Mouse (Mus musculus) forebrain, embryonic 12.5 days (tissue): ENCODE measurements around the gene Abraxas2. TPM values are rescaled to one million over a fixed set of nuclear protein-coding genes. Genes with fewer than 3 reads are reported as not detected.

ENCODE experiments used
- ATAC-seq: fragments of 200-750 bp; cut with Nextera tagmentation; 2 replicates; pipeline ENCODE4 v1.8.0; 2017; ENCODE audit warnings: moderate TSS enrichment; ENCODE audit not compliant: low FRiP score
- H3K27ac ChIP-seq: fragments of 300-500 bp; sonication (generic); 2 replicates; pipeline ENCODE4 v1.5.1; 2016; ENCODE audit warnings: mild to moderate bottlenecking
- H3K27me3 ChIP-seq: fragments of 300-500 bp; sonication (generic); 2 replicates; pipeline ENCODE4 v1.6.1; 2016; ENCODE audit warnings: mild to moderate bottlenecking
- H3K36me3 ChIP-seq: fragments of 300-500 bp; sonication (generic); replicated peaks from 2 replicates; pipeline ENCODE4 v1.6.1; 2016; ENCODE audit warnings: mild to moderate bottlenecking
- H3K4me1 ChIP-seq: fragments of 300-500 bp; sonication (generic); 2 replicates; pipeline ENCODE4 v1.6.1; 2016
- H3K4me2 ChIP-seq: fragments of 300-500 bp; sonication (generic); 2 replicates; pipeline ENCODE4 v1.6.1; 2016; ENCODE audit warnings: mild to moderate bottlenecking, moderate library complexity
- H3K4me3 ChIP-seq: fragments of 300-500 bp; sonication (generic); replicated peaks from 2 replicates; pipeline ENCODE4 v1.5.1; 2016; ENCODE audit warnings: mild to moderate bottlenecking
- H3K9ac ChIP-seq: fragments of 300-500 bp; sonication (generic); 2 replicates; pipeline ENCODE4 v1.6.1; 2016; ENCODE audit warnings: mild to moderate bottlenecking
- H3K9me3 ChIP-seq: fragments of 300-500 bp; sonication (generic); 2 replicates; pipeline ENCODE4 v1.6.1; 2016
- WGBS: fragments of 180-500 bp; shearing (Covaris S2); methylation state at CpG from one replicate; pipeline ENCODE4 v1.1.7; 2016; 5-methylcytosine and 5-hydroxymethylcytosine counted together
- polyA plus RNA-seq: library from polyadenylated mRNA; unstranded; fragments of >200 nt; fragmentation: Nextera tagmentation; extraction: Ambion mirVana; gene quantifications from 2 replicates; pipeline ENCODE4 v1.2.1, GENCODE M21; 2016

Gene Abraxas2
- polyA plus RNA-seq, 1 experiment from 2014 or later: 38.7 TPM

DNA sequence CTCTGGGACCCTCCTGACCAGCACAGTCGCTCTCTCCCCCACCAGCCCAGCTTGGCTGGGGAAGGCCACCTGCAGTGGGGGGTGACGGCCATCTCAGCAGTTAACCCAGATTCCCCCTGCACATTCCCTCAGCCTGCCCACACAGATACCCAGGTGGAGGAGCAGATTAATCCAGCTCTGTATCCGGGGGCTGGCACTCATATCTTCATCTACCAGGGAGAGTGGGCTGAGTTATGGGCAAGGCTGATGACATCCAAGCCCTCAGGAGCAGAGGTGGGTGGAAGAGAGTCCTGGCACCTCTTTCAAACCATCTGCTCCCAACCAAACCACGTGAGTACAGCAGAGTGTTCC, 33.3 kb downstream of the Abraxas2 start:
- WGBS: 61% methylated on average over 4 of the region's 4 CpGs
- no peak for ATAC-seq

GRCm38 (mm10) chr7:132892806-132893205, 33.8 kb downstream of the Abraxas2 start:
- Histone ChIP-seq H3K36me3 (no peaks in the 10 kb centered on the region), H3K4me3 (no peak overlapping the region), H3K4me2 (no peak overlapping the region), H3K9ac (no peak overlapping the region), H3K27me3 (no peaks in the 10 kb centered on the region), H3K27ac (no peak overlapping the region), H3K9me3 (no peaks in the 10 kb centered on the region), H3K4me1 (no peaks in the 10 kb centered on the region)
- ATAC-seq: no peak
- WGBS: 85% methylated on average over 7 of the region's 7 CpGs

More for the DNA sequence above, 33.3 kb downstream of the Abraxas2 start:
- Histone ChIP-seq H3K9ac (no peak overlapping the region), H3K27me3 (no peaks in the 10 kb centered on the region), H3K9me3 (no peaks in the 10 kb centered on the region), H3K36me3 (no peaks in the 10 kb centered on the region), H3K4me3 (no peak overlapping the region), H3K4me2 (no peak overlapping the region), H3K27ac (no peak overlapping the region), H3K4me1 (no peaks in the 10 kb centered on the region)

- Histone ChIP-seq H3K4me3 (no peak overlapping the region), H3K9ac (no peak overlapping the region), H3K36me3 (no peaks in the 10 kb centered on the region), H3K4me1 (no peaks in the 10 kb centered on the region), H3K9me3 (no peaks in the 10 kb centered on the region), H3K27me3 (no peaks in the 10 kb centered on the region), H3K4me2 (no peak overlapping the region), H3K27ac (no peak overlapping the region)
- WGBS: 88% methylated on average over 1 of the region's 1 CpGs
- no peak for ATAC-seq
Observed at GRCm38 (mm10) chr7:132893336-132893735, 34.3 kb downstream of the Abraxas2 start.

- no peaks in the 10 kb centered on the region for H3K27me3 ChIP-seq
- no peaks in the 10 kb centered on the region for H3K9me3 ChIP-seq
- ATAC-seq: no peak
- no peak overlapping the region for H3K4me2 ChIP-seq
- no peaks in the 10 kb centered on the region for H3K4me1 ChIP-seq
- WGBS: 78% methylated on average over 7 of the region's 7 CpGs
- H3K4me3 ChIP-seq: no peak overlapping the region
- H3K9ac ChIP-seq: no peak overlapping the region
- H3K27ac ChIP-seq: no peak overlapping the region
- no peaks in the 10 kb centered on the region for H3K36me3 ChIP-seq
Observed at GRCm38 (mm10) chr7:132894841-132895555, 36.0 kb downstream of the Abraxas2 start.

DNA sequence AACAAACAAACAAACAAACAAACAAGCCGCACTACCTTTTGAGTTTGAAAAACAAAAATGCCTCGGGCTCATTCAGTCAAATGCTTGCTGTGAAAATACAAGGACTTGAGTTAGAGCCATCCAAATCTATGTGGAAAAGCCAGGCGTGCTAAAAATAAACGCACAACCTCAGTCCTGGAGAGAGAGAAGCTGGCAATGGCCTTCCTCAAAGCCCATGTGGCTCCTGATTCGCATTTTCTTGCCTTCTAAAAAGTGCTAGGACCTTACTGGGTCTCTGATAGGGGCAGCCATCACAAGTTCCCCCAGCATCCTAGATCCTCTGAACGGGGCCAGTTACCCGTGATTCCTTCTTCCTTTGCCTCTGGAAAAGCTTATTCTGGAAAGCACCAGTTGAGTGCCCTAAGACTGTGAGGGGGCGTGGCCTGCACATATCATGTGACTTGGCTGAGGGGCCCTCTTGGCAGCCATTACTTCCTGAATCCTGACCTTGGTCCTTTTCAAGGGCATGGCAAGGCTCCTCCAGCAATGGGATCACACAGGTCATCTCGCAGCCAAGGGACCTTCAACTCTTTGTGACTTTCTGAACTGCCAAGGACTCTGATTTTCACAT, 37.3 kb downstream of the Abraxas2 start:
- WGBS: 89% methylated on average over 9 of the region's 9 CpGs
- Histone ChIP-seq H3K4me1 (no peaks in the 10 kb centered on the region), H3K27me3 (no peaks in the 10 kb centered on the region), H3K9ac (no peak overlapping the region), H3K4me2 (no peak overlapping the region), H3K27ac (no peak overlapping the region), H3K4me3 (no peak overlapping the region), H3K9me3 (no peaks in the 10 kb centered on the region), H3K36me3 (no peaks in the 10 kb centered on the region)
- ATAC-seq: no peak

GRCm38 (mm10) chr7:132897258-132897657, 38.2 kb downstream of the Abraxas2 start:
- no peaks in the 10 kb centered on the region for H3K4me1 ChIP-seq
- WGBS: 83% methylated on average over 10 of the region's 10 CpGs

GRCm38 (mm10) chr7:132898234-132898633, 39.2 kb downstream of the Abraxas2 start:
- Histone ChIP-seq H3K4me3 (no peak overlapping the region), H3K9me3 (no peaks in the 10 kb centered on the region), H3K27ac (no peak overlapping the region), H3K36me3 (no peaks in the 10 kb centered on the region), H3K27me3 (no peaks in the 10 kb centered on the region), H3K4me1 (no peaks in the 10 kb centered on the region), H3K4me2 (no peak overlapping the region), H3K9ac (no peak overlapping the region)
- WGBS: 93% methylated on average over 2 of the region's 2 CpGs
- no peak for ATAC-seq

More at GRCm38 (mm10) chr7:132897258-132897657, 38.2 kb downstream of the Abraxas2 start:
- Histone ChIP-seq H3K36me3 (no peaks in the 10 kb centered on the region), H3K27ac (no peak overlapping the region), H3K4me3 (no peak overlapping the region), H3K9me3 (no peaks in the 10 kb centered on the region), H3K9ac (no peak overlapping the region), H3K4me2 (no peak overlapping the region), H3K27me3 (no peaks in the 10 kb centered on the region)
- no peak for ATAC-seq

DNA sequence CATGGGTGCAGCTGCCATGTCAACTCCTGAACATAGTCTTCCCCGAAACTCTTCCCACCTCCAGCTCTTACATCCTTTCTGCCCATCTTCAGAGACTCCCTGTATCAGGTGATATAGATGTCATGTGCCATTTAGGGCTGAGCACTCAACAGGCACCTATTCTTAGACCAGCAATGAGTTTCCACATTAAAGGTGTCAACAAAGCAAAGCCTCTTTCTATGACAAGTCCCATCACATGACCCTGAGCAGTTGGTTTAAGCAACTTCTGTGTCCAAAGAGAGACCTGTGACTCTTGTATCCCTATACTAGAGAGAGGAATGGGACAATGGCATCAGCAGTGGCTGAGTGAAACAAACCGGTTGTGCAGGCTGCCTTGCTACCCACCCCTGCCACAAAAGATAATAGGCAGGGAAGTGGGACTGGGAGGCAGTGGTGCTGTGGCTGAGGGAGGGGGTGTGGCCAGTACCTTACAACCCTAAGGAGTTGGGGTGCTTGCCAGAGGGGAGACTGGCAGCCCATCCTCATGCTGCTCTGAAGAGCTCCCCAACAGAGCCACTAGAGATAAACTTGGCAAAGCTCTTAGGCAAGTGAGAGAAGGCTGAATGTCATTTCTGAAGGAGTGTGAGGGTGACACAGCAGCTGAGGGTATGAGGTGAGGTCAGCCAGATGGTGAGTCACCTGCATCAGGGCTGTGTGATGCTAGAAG, 42.0 kb downstream of the Abraxas2 start:
- no peaks in the 10 kb centered on the region for H3K9me3 ChIP-seq
- WGBS: 65% methylated on average over 2 of the region's 2 CpGs
- ATAC-seq: no peak

GRCm38 (mm10) chr7:132903796-132904195, 44.8 kb downstream of the Abraxas2 start:
- Histone ChIP-seq H3K27ac (no peak overlapping the region), H3K4me1 (no peaks in the 10 kb centered on the region), H3K36me3 (no peaks in the 10 kb centered on the region), H3K9ac (no peak overlapping the region), H3K9me3 (peaks cover 6% of the 10 kb centered on the region; the same call in 1 of the 2 replicates), H3K4me2 (no peak overlapping the region), H3K4me3 (no peak overlapping the region), H3K27me3 (no peaks in the 10 kb centered on the region)
- 84% methylated on average over 3 of the region's 3 CpGs for WGBS
- ATAC-seq: no peak

More for the DNA sequence above, 42.0 kb downstream of the Abraxas2 start:
- no peak overlapping the region for H3K4me2 ChIP-seq
- H3K27ac ChIP-seq: no peak overlapping the region
- no peak overlapping the region for H3K9ac ChIP-seq
- no peak overlapping the region for H3K4me3 ChIP-seq
- no peaks in the 10 kb centered on the region for H3K4me1 ChIP-seq
- no peaks in the 10 kb centered on the region for H3K27me3 ChIP-seq
- H3K36me3 ChIP-seq: no peaks in the 10 kb centered on the region

- no peak overlapping the region for H3K9ac ChIP-seq
- H3K4me3 ChIP-seq: no peak overlapping the region
- H3K27ac ChIP-seq: no peak overlapping the region
- WGBS: 42% methylated on average over 3 of the region's 3 CpGs
- H3K27me3 ChIP-seq: no peaks in the 10 kb centered on the region
- H3K4me2 ChIP-seq: no peak overlapping the region
- H3K9me3 ChIP-seq: 0 out of 2 replicates have a peak, but pooled peaks cover 4% of the 10 kb centered on the region
- no peak for ATAC-seq
- no peaks in the 10 kb centered on the region for H3K4me1 ChIP-seq
- H3K36me3 ChIP-seq: no peaks in the 10 kb centered on the region
Observed at GRCm38 (mm10) chr7:132921971-132922370, 62.9 kb downstream of the Abraxas2 start.

GRCm38 (mm10) chr7:132925227-132925626, 66.2 kb downstream of the Abraxas2 start:
- Histone ChIP-seq H3K9me3 (no peaks in the 10 kb centered on the region), H3K27me3 (no peaks in the 10 kb centered on the region), H3K4me2 (no peak overlapping the region), H3K4me1 (peaks cover 3% of the 10 kb centered on the region), H3K36me3 (no peaks in the 10 kb centered on the region), H3K4me3 (no peak overlapping the region), H3K27ac (no peak overlapping the region), H3K9ac (no peak overlapping the region)
- no peak for ATAC-seq
- WGBS: 81% methylated on average over 2 of the region's 2 CpGs

- Histone ChIP-seq H3K4me1 (peaks cover 8% of the 10 kb centered on the region), H3K36me3 (no peaks in the 10 kb centered on the region), H3K9me3 (no peaks in the 10 kb centered on the region), H3K9ac (no peak overlapping the region), H3K27me3 (no peaks in the 10 kb centered on the region), H3K27ac (no peak overlapping the region), H3K4me2 (no peak overlapping the region), H3K4me3 (no peak overlapping the region)
- no peak for ATAC-seq
- 70% methylated on average over 3 of the region's 3 CpGs for WGBS
Observed at GRCm38 (mm10) chr7:132927201-132927600, 68.2 kb downstream of the Abraxas2 start.
